Mouse (Mus musculus) heart, postnatal 0 days (tissue): ENCODE measurements around the gene Xpc. TPM values are rescaled to one million over a fixed set of nuclear protein-coding genes. Genes with fewer than 3 reads are reported as not detected.

Source experiments
- ATAC-seq: fragments of 200-750 bp; cut with Nextera tagmentation; 2 replicates; pipeline ENCODE4 v1.8.0; 2017; ENCODE audit warnings: low read depth, moderate number of reproducible peaks, moderate library complexity; ENCODE audit not compliant: insufficient read depth
- DNase-seq: peaks from one replicate; pipeline ENCODE4 v3.0.0-alpha.2; 2016; ENCODE audit warnings: low spot score
- H3K27ac ChIP-seq: fragments of 300-500 bp; sonication (generic); 2 replicates; pipeline ENCODE4 v1.5.1; 2014; ENCODE audit warnings: low read depth, mild to moderate bottlenecking
- H3K27me3 ChIP-seq: fragments of 300-500 bp; sonication (generic); 2 replicates; pipeline ENCODE4 v1.6.1; 2014; ENCODE audit warnings: low read length, mixed read lengths; ENCODE audit not compliant: control insufficient read depth, insufficient read depth
- H3K36me3 ChIP-seq: fragments of 300-500 bp; sonication (generic); replicated peaks from 2 replicates; pipeline ENCODE4 v1.6.1; 2014; ENCODE audit warnings: low read length, mixed read lengths; ENCODE audit not compliant: control insufficient read depth, insufficient read depth
- H3K4me1 ChIP-seq: fragments of 300-500 bp; sonication (generic); 2 replicates; pipeline ENCODE4 v1.6.1; 2014; ENCODE audit warnings: antibody characterized with exemption; ENCODE audit not compliant: control insufficient read depth, insufficient read depth
- H3K4me2 ChIP-seq: fragments of 300-500 bp; sonication (generic); 2 replicates; pipeline ENCODE4 v1.6.1; 2014; ENCODE audit warnings: low read depth, mild to moderate bottlenecking, low read length, moderate library complexity
- H3K4me3 ChIP-seq: fragments of 300-500 bp; sonication (generic); 2 replicates; pipeline ENCODE4 v1.5.1; 2014; ENCODE audit warnings: low read depth, low read length
- H3K9ac ChIP-seq: fragments of 300-500 bp; sonication (generic); replicated peaks from 2 replicates; pipeline ENCODE4 v1.6.1; 2014; ENCODE audit warnings: low read depth, low read length, mixed read lengths
- H3K9me3 ChIP-seq: fragments of 300-500 bp; sonication (generic); replicated peaks from 2 replicates; pipeline ENCODE4 v1.6.1; 2016; ENCODE audit warnings: low read length; ENCODE audit not compliant: control insufficient read depth
- CTCF ChIP-seq: IDR thresholded peaks from 2 replicates; pipeline ENCODE4 v1.5.1; 2016; ENCODE audit warnings: antibody characterized with exemption, control low read depth, low read depth
- EP300 ChIP-seq: IDR thresholded peaks from 2 replicates; pipeline ENCODE4 v1.6.1; 2016; ENCODE audit warnings: antibody characterized with exemption, low read depth
- WGBS: fragments of 180-500 bp; shearing (Covaris S2); extraction: QIAGEN DNeasy Blood & Tissue Kit; methylation state at CpG from one replicate; pipeline ENCODE4 v1.1.7; 2014; 5-methylcytosine and 5-hydroxymethylcytosine counted together
- polyA plus RNA-seq: library from polyadenylated mRNA; unstranded; fragments of >200 nt; fragmentation: Nextera tagmentation; extraction: Ambion mirVana; gene quantifications from 2 replicates; pipeline ENCODE4 v1.2.1, GENCODE M21; 2015
- total RNA-seq: library from RNA; depleted of rRNA; stranded (reverse); fragments of >200 nt; gene quantifications from 2 replicates; pipeline ENCODE4 v1.2.3, GENCODE M21; 2014; ENCODE audit warnings: low replicate concordance

Gene Xpc
- total and polyA plus RNA-seq, 2 experiments from 2014 or later, result 5.7 to 11.3 TPM

GRCm38 (mm10) chr6:91510211-91510610, 5.5 kb downstream of the Xpc start:
- no peaks in the 10 kb centered on the region for H3K9me3 ChIP-seq
- ATAC-seq (no peak), DNase-seq (no peak)
- no peak for TF ChIP-seq CTCF
- TF ChIP-seq EP300, result no peak
- no peak overlapping the region for H3K4me3 ChIP-seq
- no peaks in the 10 kb centered on the region for H3K4me1 ChIP-seq
- H3K4me2 ChIP-seq, result no peak overlapping the region
- H3K27ac ChIP-seq, result no peak overlapping the region
- peaks cover 37% of the 10 kb centered on the region for H3K36me3 ChIP-seq
- WGBS, result 66% methylated on average over 10 of the region's 10 CpGs
- no peaks in the 10 kb centered on the region for H3K27me3 ChIP-seq
- no peak overlapping the region for H3K9ac ChIP-seq

- no peaks in the 10 kb centered on the region for H3K9me3 ChIP-seq
- ATAC-seq (peak; percentile 79; the same call in 1 of the 2 replicates), DNase-seq (peak; percentile 55)
- no peak overlapping the region for H3K4me2 ChIP-seq
- H3K9ac ChIP-seq, result no peak overlapping the region
- TF ChIP-seq CTCF (peak; percentile 81), EP300 (no peak)
- H3K36me3 ChIP-seq, result peaks cover 46% of the 10 kb centered on the region
- no peaks in the 10 kb centered on the region for H3K27me3 ChIP-seq
- no peaks in the 10 kb centered on the region for H3K4me1 ChIP-seq
- no peak overlapping the region for H3K4me3 ChIP-seq
- 36% methylated on average over 7 of the region's 7 CpGs for WGBS
- no peak overlapping the region for H3K27ac ChIP-seq
Observed at GRCm38 (mm10) chr6:91509326-91509725, 6.4 kb downstream of the Xpc start.

GRCm38 (mm10) chr6:91508041-91508440, 7.6 kb downstream of the Xpc start:
- WGBS, result 78% methylated on average over 3 of the region's 3 CpGs

GRCm38 (mm10) chr6:91506036-91506435, 9.7 kb downstream of the Xpc start:
- H3K27ac ChIP-seq, result peak overlapping the region; percentile 57; the same call in 1 of the 2 replicates
- no peaks in the 10 kb centered on the region for H3K4me1 ChIP-seq

More at GRCm38 (mm10) chr6:91508041-91508440, 7.6 kb downstream of the Xpc start:
- Histone ChIP-seq H3K4me1 (no peaks in the 10 kb centered on the region), H3K27me3 (no peaks in the 10 kb centered on the region), H3K27ac (no peak overlapping the region), H3K4me3 (no peak overlapping the region), H3K9me3 (no peaks in the 10 kb centered on the region), H3K4me2 (no peak overlapping the region), H3K9ac (no peak overlapping the region), H3K36me3 (peaks cover 58% of the 10 kb centered on the region)
- TF ChIP-seq EP300, result no peak
- TF ChIP-seq CTCF, result no peak
- ATAC-seq (no peak), DNase-seq (no peak)

GRCm38 (mm10) chr6:91503302-91503701, 12.4 kb downstream of the Xpc start:
- Histone ChIP-seq H3K9me3 (no peaks in the 10 kb centered on the region), H3K27me3 (no peaks in the 10 kb centered on the region), H3K4me2 (no peak overlapping the region), H3K9ac (no peak overlapping the region), H3K4me3 (no peak overlapping the region), H3K36me3 (peaks cover 99% of the 10 kb centered on the region), H3K27ac (no peak overlapping the region), H3K4me1 (no peaks in the 10 kb centered on the region)
- 65% methylated on average over 1 of the region's 1 CpGs for WGBS
- DNase-seq (no peak), ATAC-seq (no peak)
- no peak for TF ChIP-seq CTCF
- TF ChIP-seq EP300, result no peak

More at GRCm38 (mm10) chr6:91506036-91506435, 9.7 kb downstream of the Xpc start:
- H3K4me3 ChIP-seq, result no peak overlapping the region
- H3K9me3 ChIP-seq, result no peaks in the 10 kb centered on the region
- TF ChIP-seq EP300 (no peak), CTCF (no peak)
- no peak overlapping the region for H3K4me2 ChIP-seq
- WGBS, result 81% methylated on average over 5 of the region's 5 CpGs
- H3K27me3 ChIP-seq, result no peaks in the 10 kb centered on the region
- H3K36me3 ChIP-seq, result peaks cover 78% of the 10 kb centered on the region
- no peak for DNase-seq
- no peak for ATAC-seq
- no peak overlapping the region for H3K9ac ChIP-seq

GRCm38 (mm10) chr6:91494526-91494925, 21.2 kb downstream of the Xpc start:
- ATAC-seq, result no peak
- DNase-seq, result no peak
- no peak overlapping the region for H3K27ac ChIP-seq
- no peak overlapping the region for H3K4me2 ChIP-seq
- WGBS, result 78% methylated on average over 8 of the region's 8 CpGs
- no peaks in the 10 kb centered on the region for H3K9me3 ChIP-seq
- TF ChIP-seq CTCF, result no peak
- TF ChIP-seq EP300, result no peak
- H3K36me3 ChIP-seq, result peaks cover 82% of the 10 kb centered on the region
- H3K27me3 ChIP-seq, result no peaks in the 10 kb centered on the region
- H3K9ac ChIP-seq, result no peak overlapping the region
- H3K4me3 ChIP-seq, result no peak overlapping the region
- H3K4me1 ChIP-seq, result no peaks in the 10 kb centered on the region
